Mouse (Mus musculus): ENCODE measurements around the gene Tmem170. TPM values are rescaled to one million over a fixed set of nuclear protein-coding genes. Genes with fewer than 3 reads are reported as not detected.

Tmem170 gene
- polyA plus RNA-seq, 1 experiment from 2014 or later = 9.0 TPM

- Histone ChIP-seq H3K36me3 (ENCODE audit: control insufficient read depth, insufficient read depth, low read length) (no peaks in the 10 kb centered on the region), H3K27me3 (replicated peaks; ENCODE audit: control insufficient read depth, insufficient read depth, low read length) (peaks cover 12% of the 10 kb centered on the region; the same call in 1 of the 2 replicates), H3K9ac (ENCODE audit: low read length) (no peak overlapping the region), H3K4me2 (ENCODE audit: low read length) (no peak overlapping the region), H3K4me3 (ENCODE audit: low read depth, low read length) (no peak overlapping the region), H3K9me3 (ENCODE audit: control insufficient read depth, low read length) (no peaks in the 10 kb centered on the region), H3K27ac (ENCODE audit: low read depth) (no peak overlapping the region), H3K4me1 (replicated peaks; ENCODE audit: control insufficient read depth, insufficient read depth, low read length) (0 out of 2 replicates have a peak, but pooled peaks cover 4% of the 10 kb centered on the region)
- peak; percentile 54 for DNase-seq (ENCODE audit: low spot score)
- ATAC-seq (replicated peaks; ENCODE audit: low FRiP score, low TSS enrichment, low read depth) = peak; percentile 60; the same call in 1 of the 2 replicates
- WGBS = 57% methylated on average over 8 of the region's 8 CpGs
These were observed 29.1 kb upstream of the Tmem170 start for GRCm38 (mm10) chr8:111905500-111906121.

GRCm38 (mm10) chr8:111902080-111902479, 25.5 kb upstream of the Tmem170 start:
- Histone ChIP-seq H3K4me3 (ENCODE audit: low read depth, low read length) (no peak overlapping the region), H3K27ac (ENCODE audit: low read depth) (no peak overlapping the region), H3K9ac (ENCODE audit: low read length) (no peak overlapping the region), H3K27me3 (replicated peaks; ENCODE audit: control insufficient read depth, insufficient read depth, low read length) (no peaks in the 10 kb centered on the region), H3K36me3 (ENCODE audit: control insufficient read depth, insufficient read depth, low read length) (no peaks in the 10 kb centered on the region), H3K4me2 (ENCODE audit: low read length) (no peak overlapping the region), H3K9me3 (ENCODE audit: control insufficient read depth, low read length) (no peaks in the 10 kb centered on the region), H3K4me1 (replicated peaks; ENCODE audit: control insufficient read depth, insufficient read depth, low read length) (no peaks in the 10 kb centered on the region)
- ATAC-seq (replicated peaks; ENCODE audit: low FRiP score, low TSS enrichment, low read depth) (no peak), DNase-seq (ENCODE audit: low spot score) (no peak)
- WGBS = 36% methylated on average over 5 of the region's 5 CpGs

GRCm38 (mm10) chr8:111898586-111898985, 22.0 kb upstream of the Tmem170 start:
- WGBS = 39% methylated on average over 10 of the region's 10 CpGs
- no peak for DNase-seq (ENCODE audit: low spot score)

GRCm38 (mm10) chr8:111894955-111895354, 18.4 kb upstream of the Tmem170 start:
- no peak for DNase-seq (ENCODE audit: low spot score)
- peaks cover 18% of the 10 kb centered on the region for H3K27me3 ChIP-seq (replicated peaks; ENCODE audit: control insufficient read depth, insufficient read depth, low read length)
- no peaks in the 10 kb centered on the region for H3K36me3 ChIP-seq (ENCODE audit: control insufficient read depth, insufficient read depth, low read length)
- ATAC-seq (replicated peaks; ENCODE audit: low FRiP score, low TSS enrichment, low read depth) = no peak
- no peaks in the 10 kb centered on the region for H3K9me3 ChIP-seq (ENCODE audit: control insufficient read depth, low read length)
- H3K9ac ChIP-seq (ENCODE audit: low read length) = no peak overlapping the region
- no peak overlapping the region for H3K4me2 ChIP-seq (ENCODE audit: low read length)
- no peak overlapping the region for H3K27ac ChIP-seq (ENCODE audit: low read depth)
- no peak overlapping the region for H3K4me3 ChIP-seq (ENCODE audit: low read depth, low read length)
- 89% methylated on average over 7 of the region's 7 CpGs for WGBS
- peaks cover 6% of the 10 kb centered on the region; the same call in 1 of the 2 replicates for H3K4me1 ChIP-seq (replicated peaks; ENCODE audit: control insufficient read depth, insufficient read depth, low read length)

More at GRCm38 (mm10) chr8:111898586-111898985, 22.0 kb upstream of the Tmem170 start:
- Histone ChIP-seq H3K27ac (ENCODE audit: low read depth) (no peak overlapping the region), H3K9me3 (ENCODE audit: control insufficient read depth, low read length) (no peaks in the 10 kb centered on the region), H3K4me3 (ENCODE audit: low read depth, low read length) (no peak overlapping the region), H3K27me3 (replicated peaks; ENCODE audit: control insufficient read depth, insufficient read depth, low read length) (no peaks in the 10 kb centered on the region), H3K36me3 (ENCODE audit: control insufficient read depth, insufficient read depth, low read length) (no peaks in the 10 kb centered on the region), H3K9ac (ENCODE audit: low read length) (no peak overlapping the region), H3K4me1 (replicated peaks; ENCODE audit: control insufficient read depth, insufficient read depth, low read length) (no peaks in the 10 kb centered on the region), H3K4me2 (ENCODE audit: low read length) (no peak overlapping the region)
- ATAC-seq (replicated peaks; ENCODE audit: low FRiP score, low TSS enrichment, low read depth) = no peak

GRCm38 (mm10) chr8:111892615-111893014, 16.1 kb upstream of the Tmem170 start:
- H3K4me3 ChIP-seq (ENCODE audit: low read depth, low read length) = no peak overlapping the region
- WGBS = 58% methylated on average over 5 of the region's 5 CpGs
- ATAC-seq (replicated peaks; ENCODE audit: low FRiP score, low TSS enrichment, low read depth) = no peak

GRCm38 (mm10) chr8:111891983-111892382, 15.4 kb upstream of the Tmem170 start:
- Histone ChIP-seq H3K4me3 (ENCODE audit: low read depth, low read length) (no peak overlapping the region), H3K27ac (ENCODE audit: low read depth) (no peak overlapping the region), H3K9me3 (ENCODE audit: control insufficient read depth, low read length) (no peaks in the 10 kb centered on the region), H3K9ac (ENCODE audit: low read length) (no peak overlapping the region), H3K4me1 (replicated peaks; ENCODE audit: control insufficient read depth, insufficient read depth, low read length) (peaks cover 7% of the 10 kb centered on the region), H3K36me3 (ENCODE audit: control insufficient read depth, insufficient read depth, low read length) (no peaks in the 10 kb centered on the region), H3K4me2 (ENCODE audit: low read length) (no peak overlapping the region), H3K27me3 (replicated peaks; ENCODE audit: control insufficient read depth, insufficient read depth, low read length) (peaks cover 29% of the 10 kb centered on the region)
- DNase-seq (ENCODE audit: low spot score) (peak; percentile 60), ATAC-seq (replicated peaks; ENCODE audit: low FRiP score, low TSS enrichment, low read depth) (no peak)
- WGBS = 16% methylated on average over 8 of the region's 8 CpGs

More at GRCm38 (mm10) chr8:111892615-111893014, 16.1 kb upstream of the Tmem170 start:
- no peaks in the 10 kb centered on the region for H3K9me3 ChIP-seq (ENCODE audit: control insufficient read depth, low read length)
- H3K27me3 ChIP-seq (replicated peaks; ENCODE audit: control insufficient read depth, insufficient read depth, low read length) = peaks cover 29% of the 10 kb centered on the region
- DNase-seq (ENCODE audit: low spot score) = no peak
- no peak overlapping the region for H3K27ac ChIP-seq (ENCODE audit: low read depth)
- no peak overlapping the region for H3K9ac ChIP-seq (ENCODE audit: low read length)
- H3K36me3 ChIP-seq (ENCODE audit: control insufficient read depth, insufficient read depth, low read length) = no peaks in the 10 kb centered on the region
- H3K4me1 ChIP-seq (replicated peaks; ENCODE audit: control insufficient read depth, insufficient read depth, low read length) = peaks cover 7% of the 10 kb centered on the region
- no peak overlapping the region for H3K4me2 ChIP-seq (ENCODE audit: low read length)

GRCm38 (mm10) chr8:111890911-111891303, 14.4 kb upstream of the Tmem170 start:
- no peak overlapping the region for H3K4me3 ChIP-seq (ENCODE audit: low read depth, low read length)
- peaks cover 7% of the 10 kb centered on the region for H3K4me1 ChIP-seq (replicated peaks; ENCODE audit: control insufficient read depth, insufficient read depth, low read length)
- no peak overlapping the region for H3K27ac ChIP-seq (ENCODE audit: low read depth)
- H3K27me3 ChIP-seq (replicated peaks; ENCODE audit: control insufficient read depth, insufficient read depth, low read length) = peaks cover 29% of the 10 kb centered on the region
- DNase-seq (ENCODE audit: low spot score) (no peak), ATAC-seq (replicated peaks; ENCODE audit: low FRiP score, low TSS enrichment, low read depth) (no peak)
- WGBS = 56% methylated on average over 6 of the region's 6 CpGs
- no peak overlapping the region for H3K9ac ChIP-seq (ENCODE audit: low read length)
- H3K4me2 ChIP-seq (ENCODE audit: low read length) = no peak overlapping the region
- no peaks in the 10 kb centered on the region for H3K36me3 ChIP-seq (ENCODE audit: control insufficient read depth, insufficient read depth, low read length)
- no peaks in the 10 kb centered on the region for H3K9me3 ChIP-seq (ENCODE audit: control insufficient read depth, low read length)

GRCm38 (mm10) chr8:111889931-111890910, 13.7 kb upstream of the Tmem170 start:
- ATAC-seq (replicated peaks; ENCODE audit: low FRiP score, low TSS enrichment, low read depth) = peak; percentile 38

More at GRCm38 (mm10) chr8:111889931-111890910, 13.7 kb upstream of the Tmem170 start:
- H3K9me3 ChIP-seq (ENCODE audit: control insufficient read depth, low read length) = no peaks in the 10 kb centered on the region
- 12% methylated on average over 86 of the region's 86 CpGs for WGBS
- peak overlapping the region; percentile 43 for H3K4me2 ChIP-seq (ENCODE audit: low read length)
- peak; percentile 61 for DNase-seq (ENCODE audit: low spot score)
- no peak overlapping the region for H3K9ac ChIP-seq (ENCODE audit: low read length)
- peak overlapping the region; percentile 20 for H3K4me3 ChIP-seq (ENCODE audit: low read depth, low read length)
- no peak overlapping the region for H3K27ac ChIP-seq (ENCODE audit: low read depth)
- H3K36me3 ChIP-seq (ENCODE audit: control insufficient read depth, insufficient read depth, low read length) = no peaks in the 10 kb centered on the region
- peaks cover 29% of the 10 kb centered on the region for H3K27me3 ChIP-seq (replicated peaks; ENCODE audit: control insufficient read depth, insufficient read depth, low read length)
- peaks cover 7% of the 10 kb centered on the region for H3K4me1 ChIP-seq (replicated peaks; ENCODE audit: control insufficient read depth, insufficient read depth, low read length)

Data from intestine, embryonic 14.5 days (tissue).